Mouse (Mus musculus): ENCODE measurements at regions not wholly inside any gene's neighbourhood (a gene's known extent, or its start where the extent isn't known, plus 50 kb on each side); places are given as distances from the start of the nearest gene placed in this dataset.
A peak's percentile ranks its signal among the peaks of the same experiment; 100 is the strongest.

DNA sequence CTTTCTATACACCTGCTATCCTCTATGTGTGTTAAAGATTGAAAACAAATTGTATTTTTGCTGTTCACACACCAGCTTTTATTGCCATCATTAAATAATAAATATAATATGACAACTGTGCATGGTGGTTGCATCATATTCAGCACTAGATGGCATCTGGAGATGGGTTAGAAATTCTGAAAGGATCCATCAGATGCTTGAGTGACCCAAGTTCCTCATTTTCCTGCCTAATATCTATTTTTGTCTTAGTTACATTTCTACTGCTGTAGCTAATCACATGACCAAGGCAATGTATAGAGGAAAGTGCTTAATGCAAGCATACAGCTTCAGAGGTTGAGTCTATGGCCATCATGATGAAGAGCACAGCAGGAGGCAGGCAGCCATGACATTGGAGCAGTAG lies 69.7 kb upstream of the C1qtnf7 start:
- no peak overlapping the region for H3K9ac ChIP-seq (ENCODE audit: control insufficient read depth, low read depth, low read length, poor library complexity, severe bottlenecking)
- no peak overlapping the region for H3K27ac ChIP-seq (ENCODE audit: control insufficient read depth, low read depth, low read length)
- no peaks in the 10 kb centered on the region for H3K4me1 ChIP-seq (ENCODE audit: control insufficient read depth in 1 of 2, insufficient read depth in 2 of 2, low read length in 2 of 2)
- H3K4me3 ChIP-seq (ENCODE audit: control insufficient read depth in 1 of 2, insufficient read depth in 1 of 2, low read depth in 2 of 2, low read length in 2 of 2), result no peak overlapping the region
- no peaks in the 10 kb centered on the region for H3K79me2 ChIP-seq (ENCODE audit: control insufficient read depth, insufficient read depth, low read length, poor library complexity)
- no peaks in the 10 kb centered on the region for H3K36me3 ChIP-seq (ENCODE audit: control insufficient read depth in 1 of 2, insufficient read depth in 2 of 2, low read length in 2 of 2)
- TF ChIP-seq USF1 (IDR thresholded peaks at IDR 0.05; ENCODE audit: low read depth, low read length) (peak; percentile 37; the same call in 1 of the 2 replicates), TCF12 (IDR thresholded peaks at IDR 0.05; ENCODE audit: low read depth, low read length) (no peak)
- no peaks in the 10 kb centered on the region; the same call in 1 of the 2 replicates for H3K9me3 ChIP-seq (replicated peaks; ENCODE audit: insufficient read depth, low read length)
- no peak for DNase-seq (ENCODE audit: low read depth, low spot score)
- peaks cover 0 to 1% of the 10 kb centered on the region in 2 experiments; a peak in 2 of 4 replicates for H3K27me3 ChIP-seq (ENCODE audit: control insufficient read depth in 1 of 2, insufficient read depth in 2 of 2, low read length in 2 of 2)

GRCm38 (mm10) chr5:43446295-43446694 lies 69.0 kb upstream of the C1qtnf7 start:
- H3K4me1 ChIP-seq (ENCODE audit: control insufficient read depth in 1 of 2, insufficient read depth in 2 of 2, low read length in 2 of 2), result no peaks in the 10 kb centered on the region
- TF ChIP-seq ZC3H11A (IDR thresholded peaks at IDR 0.05; ENCODE audit: low read depth, low read length) (no peak), SIN3A (IDR thresholded peaks at IDR 0.05; ENCODE audit: low read length) (no peak), HCFC1 (IDR thresholded peaks at IDR 0.05; ENCODE audit: low read depth, low read length) (no peak), ZMIZ1 (IDR thresholded peaks at IDR 0.05; ENCODE audit: low read depth, low read length) (no peak), ZNF384 (IDR thresholded peaks at IDR 0.05; ENCODE audit: low read depth, low read length) (no peak), KAT2A (conservative IDR thresholded peaks at IDR 0.05; ENCODE audit: low read depth, low read length) (no peak), JUND (IDR thresholded peaks at IDR 0.05; ENCODE audit: low read depth, low read length) (no peak), CHD1 (IDR thresholded peaks at IDR 0.05; ENCODE audit: low read depth, low read length) (no peak), NELFE (IDR thresholded peaks at IDR 0.05; ENCODE audit: low read depth, low read length) (no peak), E2F4 (IDR thresholded peaks at IDR 0.05; ENCODE audit: borderline replicate concordance, low read depth, low read length) (no peak), TBP (IDR thresholded peaks at IDR 0.05; ENCODE audit: low read depth, low read length) (no peak), USF1 (IDR thresholded peaks at IDR 0.05; ENCODE audit: low read depth, low read length) (no peak), MYB (IDR thresholded peaks at IDR 0.05; ENCODE audit: low read depth, low read length) (no peak), BHLHE40 (IDR thresholded peaks at IDR 0.05; ENCODE audit: borderline replicate concordance, low read depth, low read length) (no peak), MXI1 (IDR thresholded peaks at IDR 0.05; ENCODE audit: low read depth, low read length) (no peak), MEF2A (IDR thresholded peaks at IDR 0.05; ENCODE audit: extremely low read depth, insufficient replicate concordance, low read depth, low read length, poor library complexity, severe bottlenecking) (no peak), EP300 (IDR thresholded peaks at IDR 0.05; ENCODE audit: low read depth in 1 of 2, low read length in 2 of 2) (no peak), ETS1 (IDR thresholded peaks at IDR 0.05; ENCODE audit: low read depth, low read length) (no peak), GABPA (IDR thresholded peaks at IDR 0.05; ENCODE audit: low read depth, low read length) (no peak)
- no peaks in the 10 kb centered on the region for H3K79me2 ChIP-seq (ENCODE audit: control insufficient read depth, insufficient read depth, low read length, poor library complexity)
- H3K9ac ChIP-seq (ENCODE audit: control insufficient read depth, low read depth, low read length, poor library complexity, severe bottlenecking), result no peak overlapping the region
- H3K36me3 ChIP-seq (ENCODE audit: control insufficient read depth in 1 of 2, insufficient read depth in 2 of 2, low read length in 2 of 2), result no peaks in the 10 kb centered on the region
- no peak for DNase-seq (ENCODE audit: low read depth, low spot score)
- no peak overlapping the region for H3K4me3 ChIP-seq (ENCODE audit: control insufficient read depth in 1 of 2, insufficient read depth in 1 of 2, low read depth in 2 of 2, low read length in 2 of 2)
- H3K27me3 ChIP-seq (ENCODE audit: control insufficient read depth in 1 of 2, insufficient read depth in 2 of 2, low read length in 2 of 2), result peaks cover 0 to 1% of the 10 kb centered on the region in 2 experiments; a peak in 2 of 4 replicates
- no peak overlapping the region for H3K27ac ChIP-seq (ENCODE audit: control insufficient read depth, low read depth, low read length)
- H3K9me3 ChIP-seq (replicated peaks; ENCODE audit: insufficient read depth, low read length), result no peaks in the 10 kb centered on the region; the same call in 1 of the 2 replicates

Measured in MEL (cell line).